Mouse (Mus musculus): ENCODE data around the gene Ddx56. TPM values are rescaled to one million over a fixed set of nuclear protein-coding genes. Genes with fewer than 3 reads are reported as not detected.

Ddx56 gene
- total and polyA plus RNA-seq, 3 experiments = 163 to 274 (median 200) TPM

DNA sequence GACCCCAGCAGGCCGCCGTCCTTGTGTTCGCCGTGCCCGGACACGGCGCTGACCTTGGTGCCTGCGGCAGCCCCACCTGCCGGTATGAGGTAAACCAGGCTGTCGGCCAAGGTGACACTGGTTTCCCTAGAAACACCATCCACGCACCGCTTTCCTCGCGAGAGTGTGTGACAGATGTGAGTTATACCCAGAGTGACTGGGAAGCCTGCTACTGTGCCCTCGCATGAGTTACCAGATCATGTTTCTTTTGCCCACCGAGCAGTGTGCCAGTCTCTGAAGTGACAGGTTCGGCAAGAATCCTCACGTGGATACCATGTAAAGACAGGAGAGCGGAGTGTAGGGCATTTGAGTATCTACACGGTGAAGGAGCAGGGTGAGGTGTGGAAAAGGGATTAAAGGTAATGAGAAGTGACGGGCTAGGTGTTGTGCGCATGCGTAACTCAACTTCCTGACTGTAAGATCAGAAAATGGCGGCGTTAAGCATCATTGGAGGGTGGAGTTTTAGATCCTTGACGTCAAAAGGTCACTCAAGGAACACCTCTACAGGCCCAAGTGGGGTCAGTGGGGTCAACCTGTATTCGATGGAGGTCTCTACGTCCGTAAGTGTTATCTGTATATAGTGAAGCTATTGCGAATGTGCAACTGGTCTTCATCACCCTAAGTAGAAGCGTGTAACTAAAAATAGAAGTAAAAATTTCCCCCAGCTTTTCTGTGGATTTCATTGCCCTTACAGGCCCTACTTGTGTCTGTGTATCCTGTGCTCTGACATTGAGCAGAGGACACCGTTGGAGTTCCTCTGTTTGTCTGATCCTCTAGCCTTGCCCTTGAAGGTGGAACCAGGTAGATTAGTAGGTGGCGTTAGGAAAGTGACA is 24.8 kb upstream of the Ddx56 start:
- Histone ChIP-seq H3K4me2 (ENCODE audit: insufficient read depth, low read depth, poor library complexity, severe bottlenecking) (peak overlapping the region; percentile 84), H3K9me3 (replicated peaks; ENCODE audit: low read length) (no peaks in the 10 kb centered on the region), H3K27ac (ENCODE audit: insufficient read depth, low read depth) (peak overlapping the region; percentile 90), H3K36me3 (replicated peaks in 1 of 2; ENCODE audit: control insufficient read depth in 1 of 2, insufficient read depth in 1 of 2, low read length in 1 of 2) (peaks cover 8 to 21% of the 10 kb centered on the region in 2 experiments), H3K27me3 (replicated peaks) (no peaks in the 10 kb centered on the region), H3K4me3 (replicated peaks in 1 of 3; ENCODE audit: low read depth in 2 of 3, low read length in 2 of 3, poor library complexity in 1 of 3) (peak overlapping the region; percentile 72 to 98 (median 83)), H3K79me2 (replicated peaks; ENCODE audit: control insufficient read depth, extremely low read depth, insufficient read depth, poor library complexity, severe bottlenecking) (peaks cover 46% of the 10 kb centered on the region), H3K9ac (ENCODE audit: insufficient read depth, low read depth) (peak overlapping the region; percentile 92), H3K4me1 (ENCODE audit: control insufficient read depth in 1 of 2, insufficient read depth in 2 of 2) (peaks cover 6 to 34% of the 10 kb centered on the region in 2 experiments; a peak in 3 of 4 replicates)
- peak; percentile 98 for DNase-seq (ENCODE audit: extremely low read depth)
- in situ Hi-C loops (cut with MboI; ENCODE audit: low pct_ligation_motif_present, low pct_unique_long_range_greater_than_20kb, low sequenced_read_pairs) = no loop called here
- TF ChIP-seq MAFK (IDR thresholded peaks at IDR 0.05; ENCODE audit: insufficient replicate concordance, low read length) (no peak), MEF2A (IDR thresholded peaks at IDR 0.05; ENCODE audit: borderline replicate concordance, low read depth, low read length) (peak; percentile 78), SIN3A (IDR thresholded peaks at IDR 0.05; ENCODE audit: low read length) (peak; percentile 93), UBTF (IDR thresholded peaks at IDR 0.05; ENCODE audit: low read depth, low read length) (no peak), IRF4 (IDR thresholded peaks at IDR 0.05; ENCODE audit: low read depth, low read length) (no peak), CTCF (conservative IDR thresholded peaks at IDR 0.05 in 1 of 2, IDR thresholded peaks at IDR 0.05 in 1 of 2; ENCODE audit: low read depth in 2 of 2, low read length in 2 of 2) (peak in 1 of 2 experiments; percentile 48; a peak in 2 of 4 replicates), USF2 (conservative IDR thresholded peaks at IDR 0.05; ENCODE audit: low read depth, low read length) (no peak), RCOR1 (conservative IDR thresholded peaks at IDR 0.05; ENCODE audit: low read depth, low read length) (no peak), POLR2AphosphoS2 (IDR thresholded peaks at IDR 0.05; ENCODE audit: low read depth, low read length) (no peak; the same call in 1 of the 2 replicates), HCFC1 (IDR thresholded peaks at IDR 0.05; ENCODE audit: low read depth, low read length) (peak; percentile 69), E2F4 (IDR thresholded peaks at IDR 0.05; ENCODE audit: insufficient replicate concordance, low read depth, low read length) (0 out of 2 replicates have a peak, but pooled peaks have one; percentile 54), NRF1 (IDR thresholded peaks at IDR 0.05; ENCODE audit: low read depth, low read length) (peak; percentile 98), ZC3H11A (IDR thresholded peaks at IDR 0.05; ENCODE audit: low read depth, low read length) (no peak), USF1 (IDR thresholded peaks at IDR 0.05; ENCODE audit: low read depth, low read length) (no peak), MAX (IDR thresholded peaks at IDR 0.05; ENCODE audit: low read length) (peak; percentile 8; the same call in 1 of the 2 replicates), JUN (IDR thresholded peaks at IDR 0.05; ENCODE audit: insufficient read depth, low read depth, low read length) (no peak), MYC (IDR thresholded peaks at IDR 0.05; ENCODE audit: low read depth, low read length) (peak; percentile 39; the same call in 1 of the 2 replicates), NELFE (IDR thresholded peaks at IDR 0.05; ENCODE audit: low read depth, low read length) (peak; percentile 68; the same call in 1 of the 2 replicates), POLR2A (IDR thresholded peaks at IDR 0.05; ENCODE audit: low read depth, low read length) (peak; percentile 41), KAT2A (IDR thresholded peaks at IDR 0.05; ENCODE audit: insufficient replicate concordance, low read length) (0 out of 2 replicates have a peak, but pooled peaks have one; percentile 60), ZKSCAN1 (IDR thresholded peaks at IDR 0.05; ENCODE audit: borderline replicate concordance, low read depth, low read length) (no peak), ZNF384 (IDR thresholded peaks at IDR 0.05; ENCODE audit: low read depth, low read length) (no peak), PAX5 (IDR thresholded peaks at IDR 0.05; ENCODE audit: low read length) (no peak), BHLHE40 (IDR thresholded peaks at IDR 0.05; ENCODE audit: low read depth, low read length) (peak; percentile 9; the same call in 1 of the 2 replicates), JUND (conservative IDR thresholded peaks at IDR 0.05; ENCODE audit: low read depth, low read length) (no peak; the same call in 1 of the 2 replicates), ZMIZ1 (IDR thresholded peaks at IDR 0.05; ENCODE audit: low read depth, low read length) (no peak), TBP (conservative IDR thresholded peaks at IDR 0.05; ENCODE audit: low read depth, low read length) (peak; percentile 84), TCF12 (IDR thresholded peaks at IDR 0.05; ENCODE audit: low read depth, low read length) (peak; percentile 35; the same call in 1 of the 2 replicates), GABPA (IDR thresholded peaks at IDR 0.05; ENCODE audit: insufficient replicate concordance, low read depth, low read length) (no peak), CHD2 (IDR thresholded peaks at IDR 0.05; ENCODE audit: low read length) (peak; percentile 93), SMC3 (IDR thresholded peaks at IDR 0.05; ENCODE audit: low read depth, low read length) (no peak), ETS1 (conservative IDR thresholded peaks at IDR 0.05; ENCODE audit: low read depth, low read length) (peak; percentile 15; the same call in 1 of the 2 replicates), CHD1 (IDR thresholded peaks at IDR 0.05; ENCODE audit: low read depth, low read length) (peak; percentile 39), ELF1 (IDR thresholded peaks at IDR 0.05; ENCODE audit: low read depth, low read length) (peak; percentile 87), MXI1 (IDR thresholded peaks at IDR 0.05; ENCODE audit: low read depth, low read length) (peak; percentile 95), RAD21 (IDR thresholded peaks at IDR 0.05; ENCODE audit: low read depth, low read length) (no peak), MAZ (IDR thresholded peaks at IDR 0.05; ENCODE audit: low read depth, low read length) (0 out of 2 replicates have a peak, but pooled peaks have one; percentile 6)
- dilution Hi-C loops (cut with MboI; ENCODE audit: extremely low pct_ligation_motif_present, extremely low pct_unique_long_range_greater_than_20kb, low sequenced_read_pairs) = no loop called here

All from CH12.LX (cell line).